Mouse (Mus musculus) heart, embryonic 16.5 days (tissue): ENCODE measurements around the gene Tmem235. TPM values are rescaled to one million over a fixed set of nuclear protein-coding genes. Genes with fewer than 3 reads are reported as not detected.

Experiments used
- ATAC-seq: fragments of 200-750 bp; cut with Nextera tagmentation; replicated peaks from 2 replicates; pipeline ENCODE4 v1.8.0; 2017; ENCODE audit warnings: moderate number of reproducible peaks; ENCODE audit not compliant: insufficient read depth, low FRiP score; ENCODE audit errors: extremely low read depth
- H3K27ac ChIP-seq: fragments of 300-500 bp; sonication (generic); 2 replicates; pipeline ENCODE4 v1.5.1; 2014; ENCODE audit warnings: mild to moderate bottlenecking, low read length, control low read depth, moderate library complexity
- H3K27me3 ChIP-seq: fragments of 300-500 bp; sonication (generic); 2 replicates; pipeline ENCODE4 v1.6.1; 2014; ENCODE audit warnings: low read length, mixed read lengths; ENCODE audit not compliant: control insufficient read depth, insufficient read depth
- H3K36me3 ChIP-seq: fragments of 300-500 bp; sonication (generic); 2 replicates; pipeline ENCODE4 v1.6.1; 2014; ENCODE audit not compliant: control insufficient read depth, insufficient read depth
- H3K4me1 ChIP-seq: fragments of 300-500 bp; sonication (generic); 2 replicates; pipeline ENCODE4 v1.6.1; 2014; ENCODE audit warnings: low read length, mixed read lengths; ENCODE audit not compliant: control insufficient read depth, insufficient read depth
- H3K4me2 ChIP-seq: fragments of 300-500 bp; sonication (generic); 2 replicates; pipeline ENCODE4 v1.6.1; 2014; ENCODE audit warnings: low read depth, mild to moderate bottlenecking, control low read depth, low read length
- H3K4me3 ChIP-seq: fragments of 300-500 bp; sonication (generic); 2 replicates; pipeline ENCODE4 v1.5.1; 2014; ENCODE audit warnings: mild to moderate bottlenecking, control low read depth, low read length
- H3K9ac ChIP-seq: fragments of 300-500 bp; sonication (generic); 2 replicates; pipeline ENCODE4 v1.6.1; 2014; ENCODE audit warnings: low read length, control low read depth
- H3K9me3 ChIP-seq: fragments of 300-500 bp; sonication (generic); replicated peaks from 2 replicates; pipeline ENCODE4 v1.6.1; 2016; ENCODE audit warnings: low read length; ENCODE audit not compliant: control insufficient read depth
- WGBS: fragments of 180-500 bp; shearing (Covaris S2); extraction: QIAGEN DNeasy Blood & Tissue Kit; methylation state at CpG from one replicate; pipeline ENCODE4 v1.1.7; 2014; 5-methylcytosine and 5-hydroxymethylcytosine counted together
- polyA plus RNA-seq: library from polyadenylated mRNA; unstranded; fragments of >200 nt; fragmentation: Nextera tagmentation; extraction: Ambion mirVana; gene quantifications from 2 replicates; pipeline ENCODE4 v1.2.1, GENCODE M21; 2015

The Tmem235 gene
- polyA plus RNA-seq, 1 experiment from 2014 or later = not detected

DNA sequence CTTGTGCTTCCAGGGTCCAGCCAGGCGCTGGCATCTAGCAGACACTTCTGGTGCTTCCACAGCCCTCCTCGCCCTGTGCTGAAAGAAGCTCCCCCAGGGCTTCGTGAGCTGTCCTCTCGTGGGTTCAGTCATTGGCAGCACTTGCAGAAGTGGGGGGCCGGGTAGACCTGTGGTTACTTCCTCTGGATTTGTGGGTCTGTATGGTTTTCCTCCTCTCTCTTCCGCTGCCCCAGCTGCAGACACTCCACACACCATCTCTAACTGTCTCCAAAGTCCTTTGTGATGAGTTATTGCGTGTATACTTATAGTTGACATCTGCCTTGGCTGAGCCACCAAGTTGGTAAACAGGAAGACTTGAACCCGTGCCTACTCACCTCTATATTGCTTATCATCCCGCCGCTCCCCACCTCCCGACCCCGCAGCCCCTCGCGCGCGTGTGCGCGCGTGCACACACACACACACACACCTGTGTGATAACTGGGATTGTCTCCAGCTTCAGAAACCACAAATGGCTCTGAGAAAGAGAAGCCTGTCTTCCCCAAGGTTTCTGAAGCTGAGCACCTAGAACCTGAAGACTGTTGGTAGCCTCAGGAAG, 31.1 kb downstream of the Tmem235 start:
- Histone ChIP-seq H3K4me2 (no peak overlapping the region), H3K4me3 (no peak overlapping the region), H3K36me3 (no peaks in the 10 kb centered on the region), H3K4me1 (peaks cover 25% of the 10 kb centered on the region), H3K27ac (peak overlapping the region; percentile 44; the same call in 1 of the 2 replicates), H3K9me3 (no peaks in the 10 kb centered on the region), H3K27me3 (0 out of 2 replicates have a peak, but pooled peaks cover 2% of the 10 kb centered on the region), H3K9ac (no peak overlapping the region)
- WGBS = 83% methylated on average over 19 of the region's 19 CpGs
- ATAC-seq = no peak

- ATAC-seq = no peak
- Histone ChIP-seq H3K4me1 (peaks cover 25% of the 10 kb centered on the region), H3K4me2 (no peak overlapping the region), H3K27me3 (0 out of 2 replicates have a peak, but pooled peaks cover 2% of the 10 kb centered on the region), H3K27ac (peak overlapping the region; percentile 44; the same call in 1 of the 2 replicates), H3K9ac (no peak overlapping the region), H3K4me3 (no peak overlapping the region), H3K36me3 (no peaks in the 10 kb centered on the region), H3K9me3 (no peaks in the 10 kb centered on the region)
- 58% methylated on average over 6 of the region's 6 CpGs for WGBS
These were observed 31.6 kb downstream of the Tmem235 start for GRCm38 (mm10) chr11:117892199-117892598.

GRCm38 (mm10) chr11:117894676-117895075, 34.1 kb downstream of the Tmem235 start:
- H3K4me1 ChIP-seq = peaks cover 16% of the 10 kb centered on the region
- no peaks in the 10 kb centered on the region for H3K36me3 ChIP-seq
- H3K4me3 ChIP-seq = no peak overlapping the region
- H3K9me3 ChIP-seq = no peaks in the 10 kb centered on the region
- no peak overlapping the region for H3K4me2 ChIP-seq
- WGBS = 59% methylated on average over 10 of the region's 10 CpGs
- no peak overlapping the region for H3K27ac ChIP-seq
- H3K27me3 ChIP-seq = 0 out of 2 replicates have a peak, but pooled peaks cover 2% of the 10 kb centered on the region
- no peak overlapping the region for H3K9ac ChIP-seq
- ATAC-seq = no peak

DNA sequence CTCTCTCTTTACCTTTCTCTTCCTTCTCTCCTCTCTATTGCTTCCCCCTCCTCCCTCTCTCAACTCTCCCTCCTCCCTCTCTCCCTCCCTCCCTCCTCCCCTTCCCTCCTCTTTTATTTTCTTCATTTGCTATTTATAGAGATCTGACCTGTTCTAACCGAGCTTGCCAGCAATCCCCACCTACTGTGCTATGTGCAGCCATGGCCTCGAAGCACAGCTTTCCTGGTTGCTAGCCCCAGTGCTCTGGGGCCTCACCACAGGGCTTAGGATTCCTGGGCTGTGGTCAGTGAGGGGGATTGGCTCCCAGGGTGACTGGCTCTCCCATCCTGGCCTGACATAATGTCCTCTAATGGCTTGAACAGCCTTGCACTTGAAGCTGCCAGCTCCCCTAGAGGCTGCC, 36.0 kb downstream of the Tmem235 start:
- Histone ChIP-seq H3K27ac (no peak overlapping the region), H3K27me3 (no peaks in the 10 kb centered on the region), H3K36me3 (no peaks in the 10 kb centered on the region), H3K4me2 (no peak overlapping the region), H3K9ac (no peak overlapping the region), H3K4me1 (peaks cover 2% of the 10 kb centered on the region; the same call in 1 of the 2 replicates), H3K9me3 (no peaks in the 10 kb centered on the region), H3K4me3 (no peak overlapping the region)
- 16% methylated on average over 2 of the region's 2 CpGs for WGBS
- peak; percentile 67 for ATAC-seq

DNA sequence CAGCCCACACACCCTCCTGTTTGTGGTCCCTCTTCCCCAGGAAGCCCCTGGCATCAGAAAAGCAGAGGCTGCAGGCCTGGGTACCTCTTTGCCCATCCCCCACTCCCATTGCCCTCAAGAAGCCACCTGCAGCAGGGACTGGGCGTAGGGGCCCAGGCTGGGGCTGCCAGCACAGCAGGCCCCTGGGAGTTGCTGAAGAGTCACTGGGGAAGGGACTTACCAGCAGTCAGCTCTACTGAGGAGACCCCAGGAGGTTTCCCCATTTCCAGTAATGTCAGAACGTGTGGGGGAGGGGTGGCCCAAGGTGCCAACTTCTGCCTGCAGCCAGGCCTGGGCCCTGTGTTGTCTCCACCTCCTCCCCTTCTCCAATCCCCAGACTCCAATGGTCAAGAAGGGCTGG, 41.7 kb downstream of the Tmem235 start:
- no peaks in the 10 kb centered on the region for H3K27me3 ChIP-seq
- ATAC-seq = peak; percentile 60
- no peaks in the 10 kb centered on the region for H3K9me3 ChIP-seq
- no peak overlapping the region for H3K4me3 ChIP-seq
- 78% methylated on average over 2 of the region's 2 CpGs for WGBS
- no peak overlapping the region for H3K9ac ChIP-seq
- H3K4me2 ChIP-seq = no peak overlapping the region
- no peaks in the 10 kb centered on the region for H3K4me1 ChIP-seq
- H3K36me3 ChIP-seq = no peaks in the 10 kb centered on the region
- no peak overlapping the region; the same call in 1 of the 2 replicates for H3K27ac ChIP-seq

DNA sequence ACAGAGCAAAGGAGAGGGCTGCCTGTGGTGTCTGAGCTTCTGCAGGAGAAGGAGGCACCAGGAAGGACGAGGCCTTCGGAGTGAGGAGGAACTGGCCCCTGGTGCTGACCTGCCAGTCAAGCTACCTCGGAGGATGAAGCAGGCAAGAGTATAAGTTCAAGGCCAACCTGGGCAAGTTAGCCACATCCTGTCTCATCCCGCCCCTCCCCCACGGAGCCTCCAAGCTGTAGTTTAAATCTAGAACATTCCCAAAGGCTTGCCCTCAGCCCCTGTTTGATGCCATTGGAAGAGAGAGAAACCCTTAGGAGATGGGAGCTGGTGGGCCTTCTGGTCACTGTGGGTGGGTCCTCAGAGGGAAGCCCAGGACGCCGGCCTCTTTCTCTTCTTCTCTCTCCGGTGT, 43.9 kb downstream of the Tmem235 start:
- Histone ChIP-seq H3K4me3 (no peak overlapping the region), H3K27me3 (no peaks in the 10 kb centered on the region), H3K4me1 (no peaks in the 10 kb centered on the region), H3K4me2 (no peak overlapping the region), H3K27ac (no peak overlapping the region), H3K9me3 (no peaks in the 10 kb centered on the region), H3K36me3 (no peaks in the 10 kb centered on the region), H3K9ac (no peak overlapping the region)
- WGBS = 73% methylated on average over 8 of the region's 8 CpGs
- no peak for ATAC-seq

DNA sequence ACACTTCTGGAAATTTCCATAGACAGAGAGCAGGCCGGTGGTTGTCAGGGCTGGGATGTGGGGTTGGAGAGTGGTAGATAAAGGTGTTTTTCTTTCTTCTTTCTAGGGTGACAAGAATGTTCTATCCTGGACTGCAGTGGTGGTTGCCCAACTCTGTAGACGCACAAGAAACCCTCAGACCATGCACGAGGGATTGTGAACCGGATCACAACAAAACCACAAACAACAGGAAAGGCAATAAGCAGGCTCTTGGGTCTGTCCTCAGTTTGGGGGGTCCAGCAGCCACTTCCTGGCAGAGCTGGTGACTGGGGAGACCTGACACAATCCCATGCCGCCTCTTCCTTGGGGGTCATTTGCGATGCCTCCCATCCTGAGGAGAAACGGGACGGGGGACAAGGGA, 48.8 kb downstream of the Tmem235 start:
- Histone ChIP-seq H3K27me3 (no peaks in the 10 kb centered on the region), H3K4me2 (no peak overlapping the region), H3K9ac (no peak overlapping the region), H3K4me1 (peaks cover 2% of the 10 kb centered on the region; the same call in 1 of the 2 replicates), H3K36me3 (no peaks in the 10 kb centered on the region), H3K27ac (no peak overlapping the region), H3K9me3 (no peaks in the 10 kb centered on the region), H3K4me3 (no peak overlapping the region)
- 71% methylated on average over 8 of the region's 8 CpGs for WGBS
- ATAC-seq = no peak

- Histone ChIP-seq H3K9me3 (peaks cover 11% of the 10 kb centered on the region), H3K4me2 (peak overlapping the region; percentile 31), H3K36me3 (no peaks in the 10 kb centered on the region), H3K9ac (0 out of 2 replicates have a peak overlapping the region, but pooled peaks have one; percentile 2), H3K4me1 (peaks cover 2% of the 10 kb centered on the region; the same call in 1 of the 2 replicates), H3K27me3 (no peaks in the 10 kb centered on the region), H3K4me3 (no peak overlapping the region), H3K27ac (no peak overlapping the region)
- 30% methylated on average over 13 of the region's 13 CpGs for WGBS
- peak; percentile 60 for ATAC-seq
These were observed 52.3 kb downstream of the Tmem235 start for GRCm38 (mm10) chr11:117912684-117913352.

DNA sequence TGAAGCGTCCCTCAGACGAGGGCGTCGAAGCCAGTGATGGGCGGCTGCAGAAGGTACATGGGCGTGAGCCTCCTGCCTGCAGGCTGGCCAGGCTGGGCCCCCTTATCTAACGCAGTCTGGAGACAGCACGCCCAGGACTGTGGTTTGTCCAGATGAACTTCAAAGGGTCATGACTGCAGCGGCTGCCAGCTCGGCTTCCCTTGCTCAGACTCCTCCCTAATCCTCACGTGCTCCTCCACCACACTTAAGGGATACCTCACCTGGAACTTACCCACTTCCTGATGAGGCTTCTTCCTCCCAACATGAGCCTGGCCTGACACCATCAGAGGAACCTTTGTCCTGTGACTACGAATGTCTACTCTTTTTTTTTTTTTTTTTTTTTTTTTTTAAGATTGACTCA, 54.0 kb downstream of the Tmem235 start:
- peaks cover 11% of the 10 kb centered on the region for H3K9me3 ChIP-seq
- peaks cover 8% of the 10 kb centered on the region; the same call in 1 of the 2 replicates for H3K4me1 ChIP-seq
- WGBS = 15% methylated on average over 12 of the region's 12 CpGs
- no peaks in the 10 kb centered on the region for H3K27me3 ChIP-seq
- no peak overlapping the region for H3K27ac ChIP-seq
- H3K4me2 ChIP-seq = no peak overlapping the region
- H3K9ac ChIP-seq = no peak overlapping the region
- H3K4me3 ChIP-seq = no peak overlapping the region
- no peak; the same call in 1 of the 2 replicates for ATAC-seq
- H3K36me3 ChIP-seq = no peaks in the 10 kb centered on the region
